Mouse (Mus musculus) forelimb bud, embryonic 11.5 days (tissue): ENCODE results near the gene Otud6a.
A peak's percentile ranks its signal among the peaks of the same experiment; 100 is the strongest.
"Not testable (repeated sequence)": the region's sequence is repeated elsewhere in the genome, so short reads cannot be mapped to it uniquely, and the experiment has no call there.

ENCODE experiments used
- DNase-seq: peaks from one replicate; pipeline ENCODE4 v3.0.0-alpha.2; 2012; ENCODE audit warnings: low read depth, low spot score

Gene Otud6a

DNA sequence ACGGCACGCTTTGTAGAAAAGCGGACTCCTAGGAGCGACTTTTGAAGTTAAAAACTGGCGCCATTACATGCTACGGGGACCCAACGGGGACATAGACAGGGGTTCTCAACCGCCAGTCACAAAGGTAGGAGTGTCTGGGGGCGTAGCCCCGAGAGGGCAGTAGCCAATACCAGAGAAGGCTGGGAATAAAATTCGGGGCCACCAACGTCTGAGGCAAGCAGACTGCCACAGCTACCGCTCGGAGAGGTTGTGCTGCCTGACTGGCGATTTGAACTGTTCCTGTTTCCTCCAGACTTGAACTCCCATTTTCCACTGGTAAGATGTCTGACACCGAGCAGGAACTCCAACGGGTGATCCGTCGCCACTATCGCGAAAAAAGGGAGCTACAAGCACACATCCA, at the start of gene Otud6a:
Gene Otud6a, plus strand, starts transcription at position 321 of the 400 bp plus-strand sequence.
- no peak for DNase-seq

DNA sequence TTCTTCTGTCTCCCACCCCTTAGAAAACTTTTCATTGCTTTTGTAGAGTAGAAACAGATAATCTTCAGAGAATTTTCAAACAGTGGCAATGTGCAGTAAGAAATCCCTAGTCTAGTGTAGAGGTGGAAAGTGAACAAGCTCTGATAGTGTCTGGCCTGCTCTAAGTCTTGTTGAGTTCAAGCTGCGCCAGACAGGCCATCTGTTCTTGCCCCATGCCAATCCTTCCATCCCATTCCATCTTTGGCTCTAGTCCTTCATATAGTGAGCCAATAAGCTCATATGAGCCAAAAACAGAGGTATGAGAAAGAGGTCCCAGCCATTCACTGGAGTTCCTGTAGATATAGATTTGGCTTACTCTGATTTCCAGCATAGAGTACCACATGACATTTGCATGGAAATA, 38.9 kb upstream of the Otud6a start:
- no peak for DNase-seq

DNA sequence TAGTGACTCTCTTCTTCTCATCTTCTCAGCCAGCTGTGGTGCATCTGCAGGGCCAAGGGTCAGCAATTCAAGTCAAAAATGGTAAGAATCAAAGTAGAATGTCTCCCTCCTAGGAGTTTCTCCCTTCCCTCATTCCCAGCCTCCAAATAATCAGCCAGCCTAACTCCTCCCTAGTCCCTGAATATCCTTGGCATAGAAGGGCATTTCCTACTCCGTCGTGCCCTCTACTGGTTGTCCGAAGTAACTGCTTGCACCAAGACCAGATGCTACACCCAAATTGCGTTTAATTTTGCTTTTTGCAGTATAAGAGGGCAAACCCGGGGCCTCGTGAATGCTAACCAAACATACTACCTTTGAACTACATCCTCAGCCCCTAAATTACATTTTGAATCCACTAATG, 36.5 kb upstream of the Otud6a start:
- peak; percentile 46 for DNase-seq

DNA sequence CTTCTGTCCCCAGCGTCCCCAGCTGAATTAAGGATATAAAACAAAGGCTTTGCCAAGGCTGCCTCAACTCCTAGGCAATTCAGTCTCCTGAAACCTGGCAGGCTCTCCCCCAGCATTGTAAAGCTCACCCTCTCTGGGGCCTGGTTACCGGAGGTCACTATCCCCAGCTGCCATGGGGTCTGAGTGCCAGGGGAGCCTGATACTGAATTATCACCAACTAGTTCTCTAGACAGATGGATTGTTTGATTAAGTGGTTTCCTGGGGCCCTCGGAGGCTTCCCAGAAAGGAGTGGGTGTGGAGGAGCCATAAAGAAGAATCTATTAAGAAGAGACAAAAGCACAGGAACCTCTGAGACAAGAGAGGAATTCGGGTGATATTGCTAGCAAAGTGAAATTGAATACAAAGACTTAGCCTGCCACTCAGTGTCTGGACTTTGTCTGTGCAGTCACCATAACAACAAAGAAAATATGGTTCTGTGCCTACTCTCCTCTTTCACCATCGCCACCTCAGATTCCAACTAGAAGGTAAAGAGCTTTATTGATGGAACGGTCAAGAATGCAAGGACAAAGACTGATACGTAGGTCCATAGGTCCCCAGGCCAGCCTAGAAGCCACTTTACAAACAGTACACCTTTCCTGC, 34.5 kb upstream of the Otud6a start:
- no peak for DNase-seq

DNA sequence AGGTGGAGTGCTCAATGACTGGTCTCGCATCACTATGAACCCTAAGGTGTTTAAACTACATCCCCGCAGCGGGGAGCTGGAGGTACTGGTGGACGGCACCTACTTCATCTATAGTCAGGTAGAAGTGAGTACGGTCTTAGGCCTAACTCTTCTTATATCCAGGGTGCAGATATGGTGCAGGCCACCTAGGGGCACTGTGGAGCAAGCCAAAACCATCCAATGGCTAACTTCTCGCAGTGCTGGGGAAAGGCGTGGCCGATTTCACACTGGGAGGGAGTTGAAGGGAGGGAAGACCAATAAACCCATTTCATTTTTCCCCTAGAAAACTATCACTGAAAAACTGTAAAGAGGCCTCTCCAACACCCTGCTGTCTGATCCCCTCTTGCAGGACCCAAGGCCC, 33.8 kb upstream of the Otud6a start:
- no peak for DNase-seq

DNA sequence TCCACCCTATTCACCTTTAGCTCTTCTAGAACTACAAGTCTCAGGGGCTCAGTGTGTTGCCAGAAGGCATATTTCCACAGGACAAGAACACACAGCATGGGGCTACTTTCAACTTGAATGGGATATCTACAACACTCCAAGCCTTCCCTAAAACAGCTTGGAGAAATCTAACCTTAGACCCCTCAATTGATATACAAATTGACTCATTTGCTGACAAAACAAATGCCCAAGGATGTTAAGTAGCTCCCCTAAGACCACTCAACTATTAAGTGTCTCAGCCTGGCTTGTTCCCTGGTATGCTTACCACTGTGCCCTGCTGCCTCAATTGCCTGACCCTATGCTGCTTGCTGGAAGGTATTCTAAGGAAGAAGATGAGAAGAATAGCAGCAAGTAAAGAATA, 27.9 kb upstream of the Otud6a start:
- no peak for DNase-seq

DNA sequence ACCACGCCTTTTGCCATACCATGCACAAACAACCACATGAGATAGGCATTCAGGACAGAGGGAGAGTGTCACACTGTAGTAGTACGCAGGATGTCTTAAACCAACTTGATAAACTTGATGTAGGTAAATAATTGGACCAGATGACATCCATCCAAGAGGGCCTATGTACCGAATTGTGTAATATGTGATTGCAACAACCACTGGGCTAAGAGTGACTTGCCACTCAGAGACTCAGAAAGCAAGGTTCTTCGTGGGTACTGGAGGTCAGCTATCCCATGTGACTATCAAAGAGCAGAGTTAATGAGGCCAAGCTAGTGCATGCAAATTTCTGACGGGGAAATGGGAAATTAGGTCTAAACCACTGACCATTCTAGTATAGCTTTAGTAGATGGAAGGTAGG, 27.2 kb upstream of the Otud6a start:
- no peak for DNase-seq

DNA sequence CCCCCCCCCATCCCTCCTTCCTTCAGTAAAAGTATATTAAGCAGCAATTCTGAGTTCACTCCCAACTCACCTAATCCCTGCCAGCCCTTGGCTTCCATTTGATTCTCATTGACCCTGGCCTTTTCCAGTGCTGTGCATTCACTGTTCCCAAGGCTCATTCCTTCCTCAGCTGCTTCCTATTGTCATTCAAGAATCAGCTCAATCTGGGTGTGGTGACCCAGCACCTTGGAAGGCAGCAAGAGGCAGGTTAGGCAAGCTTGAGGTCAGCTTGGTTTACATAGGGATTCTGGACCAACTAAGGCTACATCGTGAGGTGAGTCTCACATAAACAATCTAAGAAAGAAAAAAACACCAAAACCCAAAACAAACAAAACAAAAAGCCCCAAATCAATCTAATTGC, 19.6 kb upstream of the Otud6a start:
- no peak for DNase-seq

DNA sequence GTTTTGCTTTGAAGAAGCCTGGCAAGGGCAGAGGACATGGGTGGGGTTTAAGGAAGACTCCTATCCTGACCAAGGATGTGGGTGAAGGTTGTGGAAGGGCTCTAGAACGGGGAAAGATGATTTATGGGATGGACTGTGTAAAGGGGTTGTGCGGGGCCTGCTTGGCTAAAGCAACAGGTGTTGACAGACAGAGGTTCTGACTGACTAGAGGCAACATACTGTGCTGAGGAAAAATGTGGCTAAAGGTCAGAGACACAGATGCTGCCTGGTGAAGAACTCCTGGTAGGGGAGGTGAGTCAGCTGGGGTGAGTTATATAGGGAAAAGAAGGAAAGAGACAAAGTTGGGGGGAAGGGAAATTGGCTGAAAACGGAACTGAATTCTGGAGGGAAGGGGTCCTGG, 3.5 kb downstream of the Otud6a start:
- DNase-seq = peak; percentile 1

DNA sequence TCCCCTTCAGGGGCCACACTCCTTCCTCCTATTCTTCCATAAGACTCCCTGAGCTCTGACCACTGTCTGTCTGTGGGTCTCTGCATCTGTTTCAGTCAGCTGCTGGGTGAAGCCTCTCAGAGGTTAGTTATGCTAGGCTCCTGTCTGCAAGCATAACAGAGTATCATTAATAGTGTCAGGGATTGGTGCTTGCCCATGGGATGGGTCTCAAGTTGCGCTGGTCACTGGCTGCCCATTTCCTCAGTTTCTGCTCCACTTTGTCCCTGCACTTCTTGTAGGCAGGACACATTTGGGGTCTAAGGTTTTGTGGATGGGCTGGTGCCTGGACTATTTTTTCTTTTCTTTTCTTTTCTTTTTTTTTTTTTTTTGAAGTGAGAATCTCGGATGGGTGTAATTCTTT, 13.8 kb downstream of the Otud6a start, which contains the start of gene Awat2:
Gene Awat2, minus strand, starts transcription at position 101 of the 400 bp plus-strand sequence.
- DNase-seq = not testable (repeated sequence)

DNA sequence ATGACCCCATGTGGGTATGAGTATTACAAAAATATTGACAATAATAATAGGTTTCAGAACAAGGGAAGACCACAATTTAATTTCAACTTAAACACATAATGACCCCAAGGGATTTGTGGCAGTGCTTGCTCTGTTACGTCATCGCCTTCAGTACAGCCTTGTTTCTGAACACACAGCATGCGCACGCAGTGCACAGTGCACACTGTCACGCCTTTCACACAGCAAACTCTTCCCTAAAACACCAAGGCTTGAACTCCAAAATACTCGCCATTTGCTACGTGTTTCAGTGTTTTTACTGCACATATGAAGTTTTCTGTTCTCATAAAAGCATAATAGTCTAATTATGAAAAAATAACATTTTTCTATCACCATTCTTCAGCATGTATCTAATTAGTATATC, 14.7 kb downstream of the Otud6a start:
- DNase-seq = no peak

DNA sequence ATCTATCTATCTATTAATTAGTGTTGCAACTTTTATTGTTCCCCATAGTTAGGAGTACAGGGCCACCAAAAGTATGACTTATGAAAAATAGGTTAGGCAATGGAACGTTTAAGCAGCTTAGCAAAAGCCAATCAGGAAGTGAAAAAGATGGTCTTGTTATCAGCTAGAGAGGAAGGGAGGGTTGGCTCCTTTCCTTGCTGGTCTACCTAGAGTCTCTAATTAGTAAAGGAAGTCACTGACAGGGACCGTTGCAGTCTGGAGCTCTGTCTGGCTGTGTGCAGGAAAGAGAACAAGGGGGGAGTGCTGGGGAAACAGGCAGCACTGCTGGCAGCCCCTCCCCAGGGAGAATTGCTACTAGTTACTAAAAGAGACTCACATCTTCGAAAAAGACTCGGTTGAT, 39.2 kb downstream of the Otud6a start:
- DNase-seq = no peak

DNA sequence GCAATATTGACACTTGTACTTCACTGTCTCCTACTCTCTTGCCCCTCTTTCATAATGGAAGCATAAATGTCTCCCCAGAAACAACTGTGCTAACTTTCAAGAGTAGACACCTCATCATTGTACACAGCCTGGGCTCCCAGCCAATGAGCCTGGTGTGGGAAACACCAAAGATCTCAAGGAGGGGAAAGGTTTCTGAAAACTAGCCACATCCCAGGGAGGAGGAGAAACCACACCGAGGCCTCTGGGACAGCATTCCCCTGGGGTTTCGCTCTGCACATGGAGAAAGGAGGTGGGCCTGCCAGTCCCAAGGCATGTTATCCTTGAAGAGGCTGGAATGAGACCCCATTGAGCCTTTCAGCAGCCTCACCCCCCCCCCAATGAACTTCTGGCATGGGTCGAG, 41.3 kb downstream of the Otud6a start:
- DNase-seq = no peak

DNA sequence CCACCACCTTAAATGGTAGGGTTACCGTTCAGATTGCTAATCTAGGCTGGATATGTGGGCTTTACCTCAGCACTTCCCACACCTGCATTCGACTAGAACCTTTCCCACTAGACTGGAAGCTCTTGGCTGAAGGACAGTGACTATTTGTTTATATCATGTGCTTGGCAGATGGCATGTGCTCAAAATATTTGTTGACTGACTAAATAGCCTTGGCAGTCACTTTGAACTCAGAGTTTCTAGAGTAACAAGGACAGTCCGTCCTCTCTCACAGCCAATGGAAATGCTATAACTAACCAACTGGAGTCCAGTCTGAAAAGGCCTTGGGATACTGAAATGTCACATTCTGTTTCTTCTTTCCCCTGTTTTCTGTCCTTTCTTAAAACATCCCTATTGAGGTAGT, 42.7 kb downstream of the Otud6a start:
- DNase-seq = no peak

DNA sequence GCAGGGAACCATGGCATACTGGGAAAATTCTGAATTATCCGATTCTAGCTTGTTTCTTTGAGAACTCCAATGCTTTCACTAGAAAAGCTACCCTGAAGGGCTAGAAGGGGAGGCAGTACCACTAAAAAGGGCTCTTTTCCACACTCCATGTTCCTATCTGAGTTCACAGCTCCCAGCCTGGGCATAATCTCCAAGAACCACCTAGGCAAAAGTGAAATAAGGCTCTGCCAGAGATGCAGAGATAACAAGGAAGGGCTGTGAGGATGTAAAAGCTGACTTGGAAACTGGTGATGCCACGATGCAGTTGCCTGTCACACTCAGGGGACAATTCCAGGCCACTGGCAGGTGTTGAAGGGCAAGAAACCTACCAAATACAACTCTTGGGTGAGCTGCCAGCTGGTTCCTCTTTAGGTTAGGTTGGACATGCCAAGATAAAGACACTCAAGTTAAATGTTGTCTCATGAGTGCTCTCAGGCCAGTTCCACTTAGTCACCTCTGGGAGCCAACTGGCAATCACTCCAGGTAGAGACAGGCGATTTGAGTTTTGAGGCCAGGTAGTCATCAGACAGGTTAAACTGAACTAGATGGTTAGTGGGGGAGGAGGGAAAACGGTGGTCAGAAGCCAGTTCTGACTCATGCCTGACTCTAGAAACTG, 46.9 kb downstream of the Otud6a start:
- DNase-seq = no peak
